Mouse (Mus musculus) stomach, embryonic 16.5 days (tissue): ENCODE measurements around the gene Ankfn1. TPM values are rescaled to one million over a fixed set of nuclear protein-coding genes. Genes with fewer than 3 reads are reported as not detected.

Experiments
- ATAC-seq: fragments of 200-750 bp; cut with Nextera tagmentation; 2 replicates; pipeline ENCODE4 v1.8.0; 2017; ENCODE audit warnings: moderate number of reproducible peaks, moderate TSS enrichment; ENCODE audit not compliant: insufficient read depth, low FRiP score
- H3K27ac ChIP-seq: fragments of 300-500 bp; sonication (generic); 2 replicates; pipeline ENCODE4 v1.5.1; 2014; ENCODE audit warnings: low read length
- H3K27me3 ChIP-seq: fragments of 300-500 bp; sonication (generic); 2 replicates; pipeline ENCODE4 v1.6.1; 2014; ENCODE audit warnings: low read length, control low read depth, mixed read lengths; ENCODE audit not compliant: control insufficient read depth, insufficient read depth
- H3K36me3 ChIP-seq: fragments of 300-500 bp; sonication (generic); 2 replicates; pipeline ENCODE4 v1.6.1; 2014; ENCODE audit warnings: low read length; ENCODE audit not compliant: control insufficient read depth, insufficient read depth
- H3K4me1 ChIP-seq: fragments of 300-500 bp; sonication (generic); 2 replicates; pipeline ENCODE4 v1.6.1; 2014; ENCODE audit warnings: low read length, control low read depth, mixed read lengths; ENCODE audit not compliant: control insufficient read depth, insufficient read depth
- H3K4me2 ChIP-seq: fragments of 300-500 bp; sonication (generic); 2 replicates; pipeline ENCODE4 v1.6.1; 2014; ENCODE audit warnings: low read depth, low read length, mixed read lengths
- H3K4me3 ChIP-seq: fragments of 300-500 bp; sonication (generic); replicated peaks from 2 replicates; pipeline ENCODE4 v1.5.1; 2014; ENCODE audit warnings: mild to moderate bottlenecking, low read length
- H3K9ac ChIP-seq: fragments of 300-500 bp; sonication (generic); 2 replicates; pipeline ENCODE4 v1.6.1; 2014; ENCODE audit warnings: low read length
- H3K9me3 ChIP-seq: fragments of 300-500 bp; sonication (generic); replicated peaks from 2 replicates; pipeline ENCODE4 v1.6.1; 2016; ENCODE audit warnings: low read length, control low read depth; ENCODE audit not compliant: control insufficient read depth
- WGBS: fragments of 180-500 bp; shearing (Covaris S2); extraction: QIAGEN DNeasy Blood & Tissue Kit; methylation state at CpG from one replicate; pipeline ENCODE4 v1.1.7; 2014; 5-methylcytosine and 5-hydroxymethylcytosine counted together
- polyA plus RNA-seq: library from polyadenylated mRNA; unstranded; fragments of >200 nt; fragmentation: Nextera tagmentation; extraction: Ambion mirVana; gene quantifications from 2 replicates; pipeline ENCODE4 v1.2.1, GENCODE M21; 2015

Ankfn1 gene
- polyA plus RNA-seq, 1 experiment from 2014 or later: 0.27 TPM

DNA sequence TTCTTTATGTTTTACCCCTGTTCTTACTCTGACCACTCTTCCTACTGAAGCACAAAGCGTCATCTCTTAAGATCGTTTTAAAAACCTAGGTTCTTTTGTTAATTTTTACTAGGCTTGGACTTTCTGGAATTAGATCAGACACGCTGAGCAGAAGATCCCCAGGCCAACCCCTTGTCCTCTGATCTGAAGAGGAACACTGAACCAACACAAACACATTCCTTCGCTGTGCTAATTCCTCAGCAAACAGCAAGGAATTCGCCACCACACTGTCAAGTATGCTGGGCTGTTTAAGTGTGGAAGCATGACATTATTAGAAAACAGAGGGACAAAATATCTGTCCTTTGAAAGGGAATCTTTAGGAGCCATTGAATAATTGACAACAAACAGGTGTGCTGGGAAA lies 300.5 kb downstream of the Ankfn1 start:
- no peak overlapping the region for H3K4me2 ChIP-seq
- no peaks in the 10 kb centered on the region for H3K9me3 ChIP-seq
- H3K36me3 ChIP-seq: no peaks in the 10 kb centered on the region
- no peaks in the 10 kb centered on the region for H3K4me1 ChIP-seq
- H3K4me3 ChIP-seq: no peak overlapping the region
- H3K27me3 ChIP-seq: no peaks in the 10 kb centered on the region
- no peak overlapping the region for H3K27ac ChIP-seq
- ATAC-seq: no peak
- 45% methylated on average over 5 of the region's 5 CpGs for WGBS
- H3K9ac ChIP-seq: no peak overlapping the region

- ATAC-seq: 0 out of 2 replicates have a peak, but pooled peaks have one; percentile 44
- Histone ChIP-seq H3K27me3 (no peaks in the 10 kb centered on the region), H3K4me1 (no peaks in the 10 kb centered on the region), H3K4me3 (no peak overlapping the region), H3K9me3 (no peaks in the 10 kb centered on the region), H3K27ac (no peak overlapping the region), H3K36me3 (no peaks in the 10 kb centered on the region), H3K9ac (no peak overlapping the region), H3K4me2 (no peak overlapping the region)
- 51% methylated on average over 4 of the region's 4 CpGs for WGBS
These were observed 301.4 kb downstream of the Ankfn1 start for GRCm38 (mm10) chr11:89476047-89476446.

GRCm38 (mm10) chr11:89472871-89473270 lies 304.6 kb downstream of the Ankfn1 start:
- Histone ChIP-seq H3K27ac (no peak overlapping the region), H3K4me3 (no peak overlapping the region), H3K36me3 (no peaks in the 10 kb centered on the region), H3K9me3 (no peaks in the 10 kb centered on the region), H3K9ac (no peak overlapping the region), H3K27me3 (no peaks in the 10 kb centered on the region), H3K4me1 (no peaks in the 10 kb centered on the region), H3K4me2 (no peak overlapping the region)
- WGBS: 81% methylated on average over 4 of the region's 4 CpGs
- ATAC-seq: no peak

- H3K9ac ChIP-seq: no peak overlapping the region
- H3K4me3 ChIP-seq: no peak overlapping the region
- no peaks in the 10 kb centered on the region for H3K27me3 ChIP-seq
- no peaks in the 10 kb centered on the region for H3K36me3 ChIP-seq
- H3K27ac ChIP-seq: no peak overlapping the region
- no peak for ATAC-seq
- no peak overlapping the region for H3K4me2 ChIP-seq
- WGBS: 82% methylated on average over 4 of the region's 4 CpGs
- H3K4me1 ChIP-seq: no peaks in the 10 kb centered on the region
- H3K9me3 ChIP-seq: no peaks in the 10 kb centered on the region
These were observed 312.1 kb downstream of the Ankfn1 start for GRCm38 (mm10) chr11:89465381-89465780.

DNA sequence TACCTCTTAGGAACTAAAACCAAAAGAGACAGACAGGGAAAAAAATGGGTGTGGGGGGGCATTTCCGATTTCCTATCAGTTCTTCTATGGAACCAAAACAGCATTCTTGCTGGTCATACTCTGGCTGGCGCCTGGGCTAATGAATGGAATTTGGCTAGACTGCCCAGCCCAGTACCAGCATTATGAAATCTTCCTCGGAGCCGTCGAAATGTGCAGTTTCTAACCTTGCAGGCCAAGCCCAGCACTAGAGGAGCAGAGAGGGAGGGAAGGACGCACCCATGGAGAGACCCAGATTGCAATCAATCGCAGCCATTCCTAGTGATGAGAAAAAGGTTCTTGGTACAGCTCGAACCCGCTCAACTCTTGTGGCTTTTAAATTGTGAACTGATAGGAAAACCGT lies 315.2 kb downstream of the Ankfn1 start:
- no peak for ATAC-seq
- Histone ChIP-seq H3K4me2 (no peak overlapping the region), H3K4me1 (no peaks in the 10 kb centered on the region), H3K4me3 (no peak overlapping the region), H3K36me3 (no peaks in the 10 kb centered on the region), H3K9me3 (no peaks in the 10 kb centered on the region), H3K9ac (no peak overlapping the region), H3K27me3 (no peaks in the 10 kb centered on the region), H3K27ac (no peak overlapping the region)
- WGBS: 83% methylated on average over 10 of the region's 10 CpGs

GRCm38 (mm10) chr11:89459437-89459836 lies 318.0 kb downstream of the Ankfn1 start:
- 86% methylated on average over 6 of the region's 6 CpGs for WGBS
- no peak overlapping the region for H3K4me2 ChIP-seq
- no peaks in the 10 kb centered on the region for H3K4me1 ChIP-seq
- no peak overlapping the region for H3K27ac ChIP-seq
- no peak for ATAC-seq
- H3K4me3 ChIP-seq: no peak overlapping the region
- no peaks in the 10 kb centered on the region for H3K27me3 ChIP-seq
- H3K9me3 ChIP-seq: no peaks in the 10 kb centered on the region
- H3K36me3 ChIP-seq: no peaks in the 10 kb centered on the region
- no peak overlapping the region for H3K9ac ChIP-seq

DNA sequence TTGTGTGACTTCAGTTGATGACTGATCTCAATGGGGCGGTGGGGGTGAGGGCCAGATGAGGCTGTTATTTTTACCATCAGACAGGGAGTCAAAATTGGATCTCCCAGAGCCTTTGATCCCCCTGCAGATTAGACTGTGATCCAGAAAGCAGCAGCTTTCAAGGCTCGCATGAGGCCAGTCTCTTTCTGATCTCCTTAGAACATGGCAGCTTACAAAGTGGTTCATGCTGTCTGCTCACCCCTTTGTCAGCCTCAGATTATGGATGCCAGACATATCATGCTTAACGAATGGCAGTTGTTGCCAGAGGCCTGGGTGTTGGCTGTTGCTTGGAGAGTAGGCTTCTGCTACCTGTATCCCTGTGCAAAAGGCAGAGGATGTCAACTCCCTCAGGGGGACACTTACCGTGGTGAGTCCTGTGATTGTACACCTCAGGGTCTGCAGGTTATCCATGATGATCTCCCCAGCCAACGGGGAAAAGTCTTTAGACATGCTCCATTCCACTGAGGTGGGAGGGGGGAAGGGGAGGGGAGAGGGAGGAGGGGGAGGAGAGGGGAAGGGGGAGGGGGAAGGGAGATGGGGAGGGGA lies 321.7 kb downstream of the Ankfn1 start:
- no peaks in the 10 kb centered on the region for H3K9me3 ChIP-seq
- H3K4me2 ChIP-seq: no peak overlapping the region
- H3K27me3 ChIP-seq: no peaks in the 10 kb centered on the region
- H3K27ac ChIP-seq: no peak overlapping the region
- no peak overlapping the region for H3K4me3 ChIP-seq
- no peaks in the 10 kb centered on the region for H3K36me3 ChIP-seq
- H3K4me1 ChIP-seq: 0 out of 2 replicates have a peak, but pooled peaks cover 4% of the 10 kb centered on the region
- WGBS: 41% methylated on average over 5 of the region's 5 CpGs
- H3K9ac ChIP-seq: no peak overlapping the region
- ATAC-seq: no peak

DNA sequence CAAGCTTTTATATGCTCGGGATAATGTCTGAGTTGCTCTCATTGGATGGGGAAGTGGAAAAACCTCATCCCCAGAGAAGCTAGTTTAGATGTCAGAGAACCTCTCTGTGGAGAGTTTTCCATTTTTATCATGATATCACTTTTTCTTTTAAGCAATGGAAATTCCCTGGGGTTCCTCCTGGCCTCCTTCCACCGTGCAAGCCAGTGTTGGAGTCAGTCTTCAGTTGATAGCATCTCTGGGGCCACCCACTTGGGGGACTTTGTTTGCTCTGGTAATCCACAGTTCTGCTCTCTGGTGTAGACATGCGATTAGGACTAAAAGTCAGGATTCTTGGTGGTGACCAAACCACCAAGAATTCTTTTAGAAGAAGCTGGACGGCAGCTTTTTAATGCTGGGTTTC lies 322.8 kb downstream of the Ankfn1 start:
- Histone ChIP-seq H3K4me2 (no peak overlapping the region), H3K27me3 (no peaks in the 10 kb centered on the region), H3K4me1 (0 out of 2 replicates have a peak, but pooled peaks cover 4% of the 10 kb centered on the region), H3K36me3 (no peaks in the 10 kb centered on the region), H3K9ac (no peak overlapping the region), H3K4me3 (no peak overlapping the region), H3K27ac (no peak overlapping the region), H3K9me3 (no peaks in the 10 kb centered on the region)
- WGBS: 58% methylated on average over 4 of the region's 4 CpGs
- no peak for ATAC-seq

DNA sequence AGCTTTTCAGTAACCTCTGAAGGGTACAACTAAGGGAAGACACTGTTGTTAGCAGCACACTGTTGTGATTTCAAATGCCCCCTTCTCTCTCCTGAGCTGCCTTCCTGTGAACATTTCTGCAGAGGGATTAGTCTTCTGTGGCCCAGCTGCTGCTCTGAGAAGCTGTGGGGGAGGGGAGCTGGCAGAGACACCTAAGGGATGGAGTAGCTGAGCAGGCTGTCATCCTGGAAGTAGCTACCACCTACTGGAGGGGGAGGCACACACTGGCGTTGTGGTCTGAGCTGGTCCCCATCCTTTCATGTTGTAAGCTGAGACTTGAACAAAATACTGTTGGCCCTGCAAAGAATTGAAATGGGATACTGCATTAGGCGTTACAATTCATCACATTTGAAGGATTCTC lies 324.6 kb downstream of the Ankfn1 start:
- Histone ChIP-seq H3K36me3 (no peaks in the 10 kb centered on the region), H3K27ac (no peak overlapping the region), H3K9me3 (no peaks in the 10 kb centered on the region), H3K4me3 (no peak overlapping the region), H3K9ac (no peak overlapping the region), H3K27me3 (no peaks in the 10 kb centered on the region), H3K4me2 (no peak overlapping the region), H3K4me1 (peaks cover 5% of the 10 kb centered on the region; the same call in 1 of the 2 replicates)
- ATAC-seq: no peak
- 22% methylated on average over 2 of the region's 2 CpGs for WGBS
